Mouse (Mus musculus) MEL (cell line): ENCODE data around the gene Retreg2. TPM values are rescaled to one million over a fixed set of nuclear protein-coding genes. Genes with fewer than 3 reads are reported as not detected.

Experiments
- DNase-seq: peaks from one replicate; pipeline ENCODE4 v3.0.0; 2011; ENCODE audit warnings: low read depth, low spot score
- H3K27ac ChIP-seq: 2 replicates; pipeline ENCODE4 v1.5.1; 2012; ENCODE audit warnings: low read depth, mild to moderate bottlenecking, control low read depth, low read length, moderate library complexity; ENCODE audit not compliant: control insufficient read depth
- H3K27me3 ChIP-seq, 2 experiments: fragments of 150-350 bp in 1 of 2; sonication (generic) in 1 of 2; 2 replicates each; pipeline ENCODE4 v1.6.1; 2012; ENCODE audit warnings: low read length in 2 of 2, mild to moderate bottlenecking in 2 of 2, improper control_type of control experiment in 1 of 2, moderate library complexity in 1 of 2; ENCODE audit not compliant: insufficient read depth in 2 of 2, control insufficient read depth in 1 of 2
- H3K36me3 ChIP-seq, 2 experiments: 2 replicates each; pipeline ENCODE4 v1.6.1; 2012 to 2014; ENCODE audit warnings: low read length in 2 of 2, improper control_type of control experiment in 1 of 2, inconsistent platforms in 1 of 2, mild to moderate bottlenecking in 1 of 2; ENCODE audit not compliant: insufficient read depth in 2 of 2, control insufficient read depth in 1 of 2
- H3K4me1 ChIP-seq, 2 experiments: fragments of 150-350 bp in 1 of 2; sonication (generic) in 1 of 2; 2 replicates each; pipeline ENCODE4 v1.6.1; 2012; ENCODE audit warnings: low read length in 2 of 2, improper control_type of control experiment in 1 of 2, mild to moderate bottlenecking in 1 of 2; ENCODE audit not compliant: insufficient read depth in 2 of 2, control insufficient read depth in 1 of 2
- H3K4me3 ChIP-seq, 2 experiments: fragments of 150-350 bp in 1 of 2; sonication (generic) in 1 of 2; 2 replicates each; pipeline ENCODE4 v1.5.1; 2012; ENCODE audit warnings: low read depth in 2 of 2, low read length in 2 of 2, mild to moderate bottlenecking in 2 of 2, moderate library complexity in 2 of 2, control low read depth in 1 of 2, improper control_type of control experiment in 1 of 2; ENCODE audit not compliant: control insufficient read depth in 1 of 2, insufficient read depth in 1 of 2
- H3K79me2 ChIP-seq: 2 replicates; pipeline ENCODE4 v1.6.1; 2012; ENCODE audit warnings: mild to moderate bottlenecking, low read length, moderate library complexity; ENCODE audit not compliant: control insufficient read depth, poor library complexity, insufficient read depth
- H3K9ac ChIP-seq: 2 replicates; pipeline ENCODE4 v1.6.1; 2012; ENCODE audit warnings: low read depth, mild to moderate bottlenecking, control low read depth, low read length, moderate library complexity; ENCODE audit not compliant: control insufficient read depth, poor library complexity, severe bottlenecking
- H3K9me3 ChIP-seq: fragments of 150-350 bp; sonication (generic); replicated peaks from 2 replicates; pipeline ENCODE4 v1.6.1; 2012; ENCODE audit warnings: mild to moderate bottlenecking, low read length, improper control_type of control experiment, moderate library complexity; ENCODE audit not compliant: insufficient read depth
- BHLHE40 ChIP-seq: IDR thresholded peaks from 2 replicates; pipeline ENCODE4 v1.6.1; 2012; ENCODE audit warnings: low read depth, mild to moderate bottlenecking, inconsistent platforms, low read length, improper control_type of control experiment, borderline replicate concordance
- CHD1 ChIP-seq: IDR thresholded peaks from 2 replicates; pipeline ENCODE4 v1.6.1; 2012; ENCODE audit warnings: low read depth, mild to moderate bottlenecking, inconsistent platforms, low read length, improper control_type of control experiment
- EP300 ChIP-seq, 2 experiments: IDR thresholded peaks; 2 replicates each; pipeline ENCODE4 v1.6.1; 2011; ENCODE audit warnings: improper control_type of control experiment in 2 of 2, low read length in 2 of 2, low read depth in 1 of 2, mild to moderate bottlenecking in 1 of 2
- ETS1 ChIP-seq: IDR thresholded peaks from 2 replicates; pipeline ENCODE4 v1.6.1; 2012; ENCODE audit warnings: low read depth, mild to moderate bottlenecking, inconsistent platforms, low read length, improper control_type of control experiment, moderate library complexity
- GATA1 ChIP-seq: IDR thresholded peaks from 2 replicates; pipeline ENCODE4 v1.6.1; 2011; ENCODE audit warnings: low read depth, low read length, improper control_type of control experiment
- HCFC1 ChIP-seq: IDR thresholded peaks from 2 replicates; pipeline ENCODE4 v1.6.1; 2012; ENCODE audit warnings: low read depth, mild to moderate bottlenecking, inconsistent platforms, low read length, improper control_type of control experiment, moderate library complexity
- JUND ChIP-seq: IDR thresholded peaks from 2 replicates; pipeline ENCODE4 v1.6.1; 2011; ENCODE audit warnings: low read depth, mild to moderate bottlenecking, improper control_type of control experiment, low read length
- MAX ChIP-seq: IDR thresholded peaks from 2 replicates; pipeline ENCODE4 v1.6.1; 2011; ENCODE audit warnings: low read length, improper control_type of control experiment
- MAZ ChIP-seq: IDR thresholded peaks from 2 replicates; pipeline ENCODE4 v1.6.1; 2012; ENCODE audit warnings: low read depth, mild to moderate bottlenecking, inconsistent platforms, low read length, improper control_type of control experiment
- MXI1 ChIP-seq: IDR thresholded peaks from 2 replicates; pipeline ENCODE4 v1.6.1; 2011; ENCODE audit warnings: mild to moderate bottlenecking, low read depth, low read length, improper control_type of control experiment
- MYC ChIP-seq: IDR thresholded peaks from 2 replicates; pipeline ENCODE4 v1.6.1; 2011; ENCODE audit warnings: low read depth, mild to moderate bottlenecking, low read length, improper control_type of control experiment, moderate library complexity
- POLR2AphosphoS2 ChIP-seq: IDR thresholded peaks from 2 replicates; pipeline ENCODE4 v1.6.1; 2011; ENCODE audit warnings: low read length, improper control_type of control experiment
- SMC3 ChIP-seq: IDR thresholded peaks from 2 replicates; pipeline ENCODE4 v1.6.1; 2011; ENCODE audit warnings: low read depth, low read length, improper control_type of control experiment
- TBP ChIP-seq: IDR thresholded peaks from 2 replicates; pipeline ENCODE4 v1.8.0; 2011; ENCODE audit warnings: low read depth, low read length, improper control_type of control experiment
- UBTF ChIP-seq: IDR thresholded peaks from 2 replicates; pipeline ENCODE4 v1.6.1; 2012; ENCODE audit warnings: low read depth, mild to moderate bottlenecking, inconsistent platforms, low read length, improper control_type of control experiment, moderate library complexity, borderline replicate concordance; ENCODE audit not compliant: insufficient read depth
- ZMIZ1 ChIP-seq: IDR thresholded peaks from 2 replicates; pipeline ENCODE4 v1.6.1; 2012; ENCODE audit warnings: low read depth, mild to moderate bottlenecking, inconsistent platforms, low read length, improper control_type of control experiment, moderate library complexity
- ZNF384 ChIP-seq: IDR thresholded peaks from 2 replicates; pipeline ENCODE4 v1.6.1; 2012; ENCODE audit warnings: low read depth, mild to moderate bottlenecking, inconsistent platforms, low read length, improper control_type of control experiment
- polyA plus RNA-seq, 2 experiments: library from polyadenylated mRNA; stranded (reverse) in 1 of 2; unstranded in 1 of 2; fragments of >175 nt in 1 of 2; fragments of >200 nt in 1 of 2; gene quantifications; 2 replicates each; pipeline versions ENCODE4 v1.2.1 to v1.2.4; 2012; ENCODE audit warnings: low replicate concordance in 2 of 2, low read depth in 1 of 2; ENCODE audit not compliant: insufficient read length in 2 of 2, insufficient read depth in 1 of 2, missing spikeins in 1 of 2
- total RNA-seq: library from RNA; depleted of rRNA; stranded (reverse); fragments of 300-350 nt; gene quantifications from 2 replicates; pipeline ENCODE4 v1.2.3, GENCODE M21; 2012

The Retreg2 gene
- total and polyA plus RNA-seq, 3 experiments: 38.1 to 59.2 TPM; not detected in 1

DNA sequence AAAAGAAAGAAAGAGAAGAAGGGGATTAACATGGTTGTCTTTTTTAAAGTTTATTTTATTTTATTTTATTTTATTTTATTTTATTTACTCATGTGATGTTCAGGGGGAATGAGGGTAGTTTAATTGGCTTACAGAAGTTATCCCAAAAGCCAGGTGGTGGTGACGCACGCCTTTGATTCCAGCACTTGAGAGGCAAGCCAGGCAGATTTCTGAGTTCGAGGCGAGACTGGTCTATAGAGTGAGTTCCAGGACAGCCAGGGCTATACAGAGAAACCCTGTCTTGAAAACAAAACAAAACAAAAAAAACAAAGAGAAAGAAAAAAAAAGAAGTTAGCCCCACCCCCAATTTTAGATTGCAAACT is 17.7 kb downstream of the Retreg2 start:
- Histone ChIP-seq H3K36me3 (peaks cover 0 to 21% of the 10 kb centered on the region in 2 experiments; a peak in 2 of 4 replicates), H3K79me2 (no peaks in the 10 kb centered on the region), H3K4me3 (peak overlapping the region; percentile 22 to 37; a peak in 3 of 4 replicates), H3K27ac (peak overlapping the region; percentile 72), H3K27me3 (no peaks in the 10 kb centered on the region), H3K9me3 (no peaks in the 10 kb centered on the region), H3K9ac (peak overlapping the region; percentile 37), H3K4me1 (peaks cover 11 to 18% of the 10 kb centered on the region in 2 experiments)
- TF ChIP-seq ZMIZ1: no peak
- 0 out of 2 replicates have a peak, but pooled peaks have one; percentile 51 for TF ChIP-seq ZNF384
- DNase-seq: peak; percentile 52

DNA sequence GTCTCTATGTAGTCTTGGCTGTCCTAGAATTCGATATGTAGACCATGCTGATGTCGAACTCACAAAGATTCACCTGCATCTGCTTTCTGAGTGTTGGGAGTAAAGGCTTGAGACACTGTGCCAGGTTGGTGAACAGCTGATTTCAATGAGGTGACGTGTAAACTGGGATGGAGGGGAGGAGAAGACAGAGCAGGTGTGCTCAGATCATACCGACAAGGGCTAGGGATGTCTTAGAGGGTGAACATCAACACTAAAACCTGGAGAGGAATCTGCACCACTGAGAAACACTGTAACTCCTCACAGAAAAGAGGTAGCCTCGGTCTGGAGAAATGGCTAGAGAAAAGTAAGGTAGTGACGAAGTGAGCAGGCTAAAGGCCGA is 25.5 kb downstream of the Retreg2 start:
- H3K9me3 ChIP-seq: no peaks in the 10 kb centered on the region
- peak overlapping the region; percentile 48; the same call in 1 of the 2 replicates for H3K27ac ChIP-seq
- H3K4me3 ChIP-seq: peak overlapping the region; percentile 53 to 56
- peaks cover 0 to 4% of the 10 kb centered on the region in 2 experiments; a peak in 2 of 4 replicates for H3K4me1 ChIP-seq
- TF ChIP-seq JUND: no peak
- TF ChIP-seq ZMIZ1: no peak
- TF ChIP-seq GATA1: no peak
- TF ChIP-seq BHLHE40: no peak
- no peak for TF ChIP-seq TBP
- TF ChIP-seq MYC: no peak
- TF ChIP-seq SMC3: no peak
- no peak for TF ChIP-seq POLR2AphosphoS2
- TF ChIP-seq UBTF: no peak
- TF ChIP-seq ETS1: no peak
- no peak for TF ChIP-seq MAZ
- TF ChIP-seq ZNF384: no peak
- no peak for TF ChIP-seq MXI1
- no peak for TF ChIP-seq CHD1
- TF ChIP-seq MAX: no peak
- TF ChIP-seq HCFC1: no peak
- TF ChIP-seq EP300 (IDR thresholded peaks at IDR 0.05; ENCODE audit: low read depth in 1 of 2, low read length in 2 of 2): no peak
- H3K27me3 ChIP-seq: no peaks in the 10 kb centered on the region
- peak overlapping the region; percentile 48 for H3K9ac ChIP-seq
- no peaks in the 10 kb centered on the region for H3K36me3 ChIP-seq
- no peaks in the 10 kb centered on the region for H3K79me2 ChIP-seq
- DNase-seq: no peak
